Mouse (Mus musculus): ENCODE measurements around the gene Sh3glb2. TPM values are rescaled to one million over a fixed set of nuclear protein-coding genes. Genes with fewer than 3 reads are reported as not detected.

The Sh3glb2 gene
- polyA plus RNA-seq, 1 experiment from 2014 or later, result 48.1 TPM

- H3K4me2 ChIP-seq, result no peak overlapping the region
- DNase-seq (ENCODE audit: low spot score, missing footprints) (no peak), ATAC-seq (ENCODE audit: low FRiP score) (no peak)
- H3K27ac ChIP-seq (ENCODE audit: low read depth, low read length), result no peak overlapping the region
- 96% methylated on average over 8 of the region's 8 CpGs for WGBS
- no peak overlapping the region for H3K9ac ChIP-seq (ENCODE audit: low read length)
- no peaks in the 10 kb centered on the region for H3K4me1 ChIP-seq (ENCODE audit: control insufficient read depth, insufficient read depth, low read length)
- H3K9me3 ChIP-seq (ENCODE audit: control insufficient read depth, low read length), result no peaks in the 10 kb centered on the region
- H3K27me3 ChIP-seq (ENCODE audit: control insufficient read depth, insufficient read depth, low read length), result no peaks in the 10 kb centered on the region
- H3K4me3 ChIP-seq (ENCODE audit: low read depth, low read length), result no peak overlapping the region
- peaks cover 42% of the 10 kb centered on the region for H3K36me3 ChIP-seq (ENCODE audit: control insufficient read depth, insufficient read depth, low read length)
Measured at GRCm38 (mm10) chr2:30371544-30371943, 12.4 kb upstream of the Sh3glb2 start.

DNA sequence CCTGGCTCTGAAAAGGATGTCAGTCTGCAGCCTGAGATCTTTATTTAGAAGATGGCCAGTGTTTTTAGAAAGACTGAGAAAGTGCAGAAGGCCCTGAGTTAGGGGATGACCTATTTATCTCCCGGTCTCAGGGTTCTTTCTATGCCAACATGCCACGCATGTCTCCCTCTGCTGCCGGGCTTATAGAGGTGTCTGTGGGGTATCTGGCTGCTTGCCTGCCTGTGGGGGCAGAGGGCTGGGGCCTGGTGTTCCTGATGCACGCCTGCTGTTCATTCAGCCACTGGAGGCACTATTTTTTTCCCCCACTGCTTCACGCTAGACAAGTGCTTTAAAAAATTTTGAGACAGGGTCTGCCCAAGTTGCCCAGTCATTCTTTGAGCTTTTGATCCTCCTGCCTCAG, 7.1 kb upstream of the Sh3glb2 start:
- Histone ChIP-seq H3K4me1 (ENCODE audit: control insufficient read depth, insufficient read depth, low read length) (peaks cover 9% of the 10 kb centered on the region), H3K9me3 (ENCODE audit: control insufficient read depth, low read length) (no peaks in the 10 kb centered on the region), H3K4me3 (ENCODE audit: low read depth, low read length) (no peak overlapping the region), H3K9ac (ENCODE audit: low read length) (no peak overlapping the region), H3K27ac (ENCODE audit: low read depth, low read length) (no peak overlapping the region), H3K36me3 (ENCODE audit: control insufficient read depth, insufficient read depth, low read length) (peaks cover 17% of the 10 kb centered on the region), H3K27me3 (ENCODE audit: control insufficient read depth, insufficient read depth, low read length) (no peaks in the 10 kb centered on the region), H3K4me2 (no peak overlapping the region)
- 80% methylated on average over 5 of the region's 5 CpGs for WGBS
- ATAC-seq (ENCODE audit: low FRiP score) (no peak), DNase-seq (ENCODE audit: low spot score, missing footprints) (no peak)

DNA sequence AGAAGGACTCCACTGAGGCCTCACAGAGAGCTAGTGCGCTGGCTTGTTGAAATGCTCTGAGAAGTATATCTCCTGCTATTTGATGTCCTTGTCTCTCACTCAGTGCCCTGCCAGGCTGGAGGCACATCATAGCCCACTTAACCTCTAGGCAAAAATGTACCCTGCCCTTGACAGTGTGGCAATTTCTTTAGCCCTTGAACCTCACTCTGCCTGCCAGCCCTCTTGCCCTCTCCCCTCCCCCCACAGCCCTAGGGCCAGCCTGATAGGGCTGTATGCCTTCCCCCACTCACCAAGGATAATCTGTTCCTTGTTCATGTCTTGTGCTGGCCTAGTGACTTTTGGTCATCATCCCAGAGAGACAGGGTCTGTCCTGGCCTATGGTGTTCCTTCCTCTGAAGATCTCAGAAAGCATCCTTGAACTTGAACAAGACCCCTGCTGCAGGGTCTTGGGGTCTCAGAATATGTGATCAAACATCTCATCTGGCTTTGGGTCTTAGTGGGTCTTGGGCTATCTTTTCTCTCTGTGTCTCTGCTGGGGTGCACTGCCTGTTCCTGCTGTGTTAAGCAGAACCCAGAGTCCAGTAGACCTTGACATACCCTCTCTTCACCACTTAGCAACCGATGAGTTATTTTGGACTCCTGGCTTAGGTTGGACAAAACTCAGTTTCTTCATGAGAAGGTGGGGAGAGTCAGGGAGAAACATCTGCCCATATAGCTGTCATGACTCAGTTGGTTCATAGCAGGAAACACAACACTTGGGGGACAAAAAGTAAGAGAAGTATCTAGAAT, 6.3 kb upstream of the Sh3glb2 start:
- Histone ChIP-seq H3K9me3 (ENCODE audit: control insufficient read depth, low read length) (no peaks in the 10 kb centered on the region), H3K4me1 (ENCODE audit: control insufficient read depth, insufficient read depth, low read length) (peaks cover 9% of the 10 kb centered on the region), H3K9ac (ENCODE audit: low read length) (peak overlapping the region; percentile 90; the same call in 1 of the 2 replicates), H3K27me3 (ENCODE audit: control insufficient read depth, insufficient read depth, low read length) (no peaks in the 10 kb centered on the region), H3K36me3 (ENCODE audit: control insufficient read depth, insufficient read depth, low read length) (peaks cover 15% of the 10 kb centered on the region; the same call in 1 of the 2 replicates), H3K4me2 (peak overlapping the region; percentile 79), H3K27ac (ENCODE audit: low read depth, low read length) (no peak overlapping the region), H3K4me3 (ENCODE audit: low read depth, low read length) (peak overlapping the region; percentile 94)
- DNase-seq (ENCODE audit: low spot score, missing footprints) (no peak), ATAC-seq (ENCODE audit: low FRiP score) (no peak)
- 90% methylated on average over 2 of the region's 2 CpGs for WGBS

- DNase-seq (ENCODE audit: low spot score, missing footprints) (peak; percentile 100), ATAC-seq (ENCODE audit: low FRiP score) (peak; percentile 99)
- Histone ChIP-seq H3K4me3 (ENCODE audit: low read depth, low read length) (peak within 1 kb of the TSS; percentile 94), H3K9me3 (ENCODE audit: control insufficient read depth, low read length) (no peaks in the 10 kb centered on the region), H3K27me3 (ENCODE audit: control insufficient read depth, insufficient read depth, low read length) (no peaks in the 10 kb centered on the region), H3K9ac (ENCODE audit: low read length) (peak within 1 kb of the TSS; percentile 90), H3K4me1 (ENCODE audit: control insufficient read depth, insufficient read depth, low read length) (peaks cover 9% of the 10 kb centered on the region), H3K36me3 (ENCODE audit: control insufficient read depth, insufficient read depth, low read length) (peaks cover 10% of the 10 kb centered on the region; the same call in 1 of the 2 replicates), H3K4me2 (peak within 1 kb of the TSS; percentile 79), H3K27ac (ENCODE audit: low read depth, low read length) (peak within 1 kb of the TSS; percentile 57; the same call in 1 of the 2 replicates)
- under 1% methylated on average over 54 of the region's 54 CpGs for WGBS
Measured at GRCm38 (mm10) chr2:30363773-30364650, 4.9 kb upstream of the Sh3glb2 start, which contains the start of gene Miga2. Gene Miga2 (plus strand): TSS chr2:30364233.

DNA sequence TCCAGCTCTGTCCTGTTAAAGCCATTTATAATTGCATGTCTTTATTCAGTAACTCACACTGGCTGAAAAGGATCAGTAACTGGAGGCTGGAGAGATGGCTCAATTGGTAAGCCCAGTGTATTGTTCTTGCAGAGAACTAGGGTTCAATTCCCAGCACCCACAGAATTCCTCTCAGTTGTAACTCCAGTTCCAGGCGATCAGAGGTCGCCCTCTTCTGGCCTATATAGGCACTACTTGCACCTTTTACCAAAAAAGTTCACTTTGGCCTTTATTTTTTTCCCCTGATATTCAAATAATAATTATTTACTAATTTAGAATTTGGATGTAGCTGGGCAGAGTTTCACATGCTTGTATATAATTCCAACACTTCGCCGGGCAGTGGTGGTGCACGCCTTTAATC, 3.7 kb upstream of the Sh3glb2 start:
- H3K9me3 ChIP-seq (ENCODE audit: control insufficient read depth, low read length), result no peaks in the 10 kb centered on the region
- ATAC-seq (ENCODE audit: low FRiP score), result no peak
- no peak overlapping the region for H3K27ac ChIP-seq (ENCODE audit: low read depth, low read length)
- 77% methylated on average over 5 of the region's 5 CpGs for WGBS
- H3K4me3 ChIP-seq (ENCODE audit: low read depth, low read length), result no peak overlapping the region
- peaks cover 19% of the 10 kb centered on the region for H3K4me1 ChIP-seq (ENCODE audit: control insufficient read depth, insufficient read depth, low read length)
- H3K27me3 ChIP-seq (ENCODE audit: control insufficient read depth, insufficient read depth, low read length), result no peaks in the 10 kb centered on the region
- no peak overlapping the region for H3K9ac ChIP-seq (ENCODE audit: low read length)
- no peak for DNase-seq (ENCODE audit: low spot score, missing footprints)
- peaks cover 5% of the 10 kb centered on the region; the same call in 1 of the 2 replicates for H3K36me3 ChIP-seq (ENCODE audit: control insufficient read depth, insufficient read depth, low read length)
- H3K4me2 ChIP-seq, result no peak overlapping the region

- Histone ChIP-seq H3K36me3 (ENCODE audit: control insufficient read depth, insufficient read depth, low read length) (no peaks in the 10 kb centered on the region), H3K4me1 (ENCODE audit: control insufficient read depth, insufficient read depth, low read length) (peaks cover 22% of the 10 kb centered on the region), H3K27me3 (ENCODE audit: control insufficient read depth, insufficient read depth, low read length) (no peaks in the 10 kb centered on the region), H3K4me2 (no peak overlapping the region), H3K9me3 (ENCODE audit: control insufficient read depth, low read length) (no peaks in the 10 kb centered on the region), H3K4me3 (ENCODE audit: low read depth, low read length) (no peak overlapping the region), H3K27ac (ENCODE audit: low read depth, low read length) (no peak overlapping the region), H3K9ac (ENCODE audit: low read length) (no peak overlapping the region)
- 78% methylated on average over 10 of the region's 10 CpGs for WGBS
- DNase-seq (ENCODE audit: low spot score, missing footprints) (no peak), ATAC-seq (ENCODE audit: low FRiP score) (no peak)
Measured at GRCm38 (mm10) chr2:30360626-30361025, 1.5 kb upstream of the Sh3glb2 start.

DNA sequence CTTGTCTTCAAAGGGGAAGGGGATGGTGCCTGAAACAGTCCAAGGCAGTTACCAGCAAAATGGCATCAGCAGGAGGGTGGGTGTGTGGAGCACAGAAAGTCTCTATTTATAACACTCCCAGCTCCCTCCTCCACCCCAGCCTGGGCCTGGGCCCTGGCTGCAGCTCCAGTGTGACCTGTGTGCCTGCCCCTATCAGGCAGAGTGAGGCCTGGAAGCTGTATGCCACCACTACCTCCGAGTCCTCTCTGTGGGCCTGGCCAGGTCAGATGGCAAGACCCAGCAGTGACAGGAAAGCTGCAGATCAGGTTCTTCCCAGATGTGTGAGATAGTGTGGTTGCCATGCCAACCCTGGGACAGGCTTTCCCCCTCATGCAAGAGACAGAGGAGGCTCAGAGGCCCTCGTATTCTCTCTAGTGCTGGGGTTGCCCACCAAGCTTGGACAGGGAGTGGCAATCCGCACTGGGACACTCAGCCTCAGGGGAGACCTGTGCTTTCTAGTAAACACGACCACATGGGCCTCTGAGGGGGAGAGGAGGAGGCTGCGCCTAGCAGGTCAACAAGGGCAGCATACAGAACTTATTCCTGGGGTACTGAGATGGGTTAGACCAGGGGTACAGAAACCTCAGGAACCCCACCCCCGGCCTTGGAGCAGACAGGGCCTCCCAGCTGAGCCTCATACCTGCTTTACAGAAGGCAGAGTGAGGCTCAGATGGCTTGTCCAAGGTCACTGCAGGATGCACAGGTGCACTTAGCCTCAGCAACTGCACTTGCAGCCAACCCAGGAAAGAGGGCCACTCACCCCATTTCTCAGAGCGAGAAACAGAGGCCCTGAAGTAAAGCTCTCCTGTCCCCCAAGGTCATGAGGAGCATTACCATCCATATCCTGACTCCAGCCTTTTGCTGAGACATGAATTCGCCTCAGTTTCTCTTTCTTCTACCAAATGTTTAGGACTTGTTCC, 1.3 kb downstream of the Sh3glb2 start:
- Histone ChIP-seq H3K4me1 (ENCODE audit: control insufficient read depth, insufficient read depth, low read length) (peaks cover 13% of the 10 kb centered on the region), H3K27ac (ENCODE audit: low read depth, low read length) (no peak overlapping the region), H3K36me3 (ENCODE audit: control insufficient read depth, insufficient read depth, low read length) (no peaks in the 10 kb centered on the region), H3K9me3 (ENCODE audit: control insufficient read depth, low read length) (no peaks in the 10 kb centered on the region), H3K9ac (ENCODE audit: low read length) (peak overlapping the region; percentile 84), H3K27me3 (ENCODE audit: control insufficient read depth, insufficient read depth, low read length) (no peaks in the 10 kb centered on the region), H3K4me3 (ENCODE audit: low read depth, low read length) (peak overlapping the region; percentile 67), H3K4me2 (peak overlapping the region; percentile 91)
- 60% methylated on average over 8 of the region's 8 CpGs for WGBS
- no peak for DNase-seq (ENCODE audit: low spot score, missing footprints)
- ATAC-seq (ENCODE audit: low FRiP score), result no peak

GRCm38 (mm10) chr2:30356906-30357305, 2.2 kb downstream of the Sh3glb2 start:
- no peak overlapping the region for H3K27ac ChIP-seq (ENCODE audit: low read depth, low read length)

More at GRCm38 (mm10) chr2:30356906-30357305, 2.2 kb downstream of the Sh3glb2 start:
- WGBS, result 64% methylated on average over 9 of the region's 9 CpGs
- Histone ChIP-seq H3K4me3 (ENCODE audit: low read depth, low read length) (no peak overlapping the region), H3K4me2 (no peak overlapping the region), H3K9ac (ENCODE audit: low read length) (no peak overlapping the region), H3K36me3 (ENCODE audit: control insufficient read depth, insufficient read depth, low read length) (no peaks in the 10 kb centered on the region), H3K27me3 (ENCODE audit: control insufficient read depth, insufficient read depth, low read length) (no peaks in the 10 kb centered on the region), H3K9me3 (ENCODE audit: control insufficient read depth, low read length) (no peaks in the 10 kb centered on the region), H3K4me1 (ENCODE audit: control insufficient read depth, insufficient read depth, low read length) (peaks cover 13% of the 10 kb centered on the region)
- ATAC-seq (ENCODE audit: low FRiP score) (no peak), DNase-seq (ENCODE audit: low spot score, missing footprints) (no peak)

Measured in midbrain, embryonic 11.5 days (tissue).